Mouse (Mus musculus): ENCODE results near the gene Marcksl1.

DNA sequence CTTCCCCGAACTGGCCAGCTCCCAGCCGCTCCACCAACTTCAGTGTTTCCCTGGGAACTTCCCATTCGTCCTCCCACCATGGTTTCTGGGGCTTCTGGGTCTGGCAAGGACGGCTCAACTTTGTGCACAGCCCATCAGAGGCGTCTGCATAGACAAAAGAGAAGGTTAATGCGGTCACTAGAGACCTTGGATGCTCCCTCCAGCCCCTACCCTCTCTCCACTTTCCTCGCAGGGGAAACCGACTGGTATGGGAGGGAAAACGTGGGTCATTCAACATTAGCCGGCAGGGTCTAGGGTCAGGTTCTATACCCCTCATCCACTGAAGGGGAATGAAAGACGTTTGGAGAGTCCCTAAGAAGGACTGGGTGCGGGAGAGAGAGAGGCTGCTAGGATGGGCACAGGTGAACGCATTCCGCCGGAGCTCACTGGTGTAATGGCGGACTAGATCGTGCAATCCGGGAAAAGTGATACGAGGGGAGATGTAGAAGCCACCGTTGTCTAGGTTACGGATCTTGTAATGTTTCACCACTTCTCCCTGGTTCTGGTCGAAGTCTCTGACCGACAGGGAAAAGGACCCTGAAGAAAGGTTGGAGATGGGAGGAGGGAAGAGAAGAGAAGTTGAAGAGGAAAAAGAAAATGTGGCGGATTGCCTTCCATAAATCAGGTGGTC lies 42.6 kb downstream of the Marcksl1 start:
- TF ChIP-seq POLR2A (IDR thresholded peaks at IDR 0.05; ENCODE audit: low read depth, low read length) = no peak
- TF ChIP-seq CTCF (conservative IDR thresholded peaks at IDR 0.05; ENCODE audit: insufficient read depth, insufficient read length, low read depth, low read length) = no peak
